Mouse (Mus musculus): ENCODE results near the gene Sdk2.

Sdk2 gene

DNA sequence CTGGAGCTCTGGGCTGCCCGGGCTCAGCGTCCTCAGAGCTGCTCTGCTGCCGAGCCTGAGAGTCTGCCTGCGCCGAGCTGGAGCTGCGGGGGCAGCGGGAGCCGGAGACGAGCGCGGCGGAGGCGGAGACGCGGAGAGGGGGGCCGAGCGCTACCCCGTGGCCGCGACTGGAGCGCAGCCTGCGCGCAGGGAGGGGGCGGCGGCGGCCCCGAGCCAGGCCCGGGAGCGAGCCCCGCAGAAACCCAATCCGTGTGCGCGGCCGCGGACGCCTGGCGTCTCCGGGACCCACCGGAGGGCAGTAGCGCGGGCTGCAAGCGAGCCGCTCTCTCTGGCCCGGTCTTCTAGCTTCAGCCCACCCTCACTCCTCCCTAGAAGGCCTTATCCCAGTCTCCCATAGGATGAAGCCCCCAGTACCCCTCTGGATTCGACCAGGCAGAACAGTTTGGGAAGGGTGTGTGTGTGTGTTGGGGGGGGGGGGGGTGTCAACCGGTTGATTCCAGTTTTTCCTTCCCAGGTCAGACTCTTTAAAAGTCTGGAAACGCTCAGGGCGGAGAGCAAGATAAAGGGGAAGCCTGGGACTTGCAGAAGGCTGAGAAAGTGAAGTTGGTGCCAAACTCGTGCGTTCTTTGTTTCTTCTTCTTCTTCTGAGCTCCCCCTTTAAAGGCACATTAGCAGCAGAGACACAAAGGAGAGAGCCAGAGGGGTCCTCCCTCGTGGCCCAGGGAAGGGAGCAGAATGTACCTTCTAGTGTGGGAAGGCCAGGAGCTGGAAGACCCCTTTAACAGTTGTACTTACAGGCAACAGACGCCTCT is at the start of gene Sdk2:
Gene Sdk2, minus strand, starts transcription at position 96 of the 812 bp plus-strand sequence.
- no peak for DNase-seq (ENCODE audit: low spot score in 2 of 2)

GRCm38 (mm10) chr11:114115077-114115476 is 48.2 kb upstream of the Sdk2 start:
- no peak for DNase-seq (ENCODE audit: low spot score in 2 of 2)

DNA sequence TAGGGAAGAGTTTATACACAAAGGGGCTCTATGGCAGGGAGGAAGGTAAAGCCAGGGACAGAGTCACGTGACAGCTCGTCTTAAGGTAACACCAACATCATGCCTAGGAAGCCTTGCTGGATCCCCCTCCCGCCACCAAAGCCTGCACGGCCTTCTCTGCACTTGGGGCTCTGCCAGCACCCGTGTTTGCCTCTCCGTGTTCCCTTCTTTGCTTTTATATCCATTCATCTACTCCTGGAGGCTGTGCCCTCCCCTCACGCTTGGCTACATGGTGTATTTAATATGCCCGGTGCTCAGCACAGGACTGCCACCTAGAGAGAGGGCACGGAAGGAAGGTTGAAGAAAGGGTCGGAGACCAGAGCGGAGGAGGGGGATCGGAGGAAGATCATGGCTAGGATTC is 47.8 kb upstream of the Sdk2 start:
- DNase-seq (ENCODE audit: low spot score in 2 of 2) = no peak

DNA sequence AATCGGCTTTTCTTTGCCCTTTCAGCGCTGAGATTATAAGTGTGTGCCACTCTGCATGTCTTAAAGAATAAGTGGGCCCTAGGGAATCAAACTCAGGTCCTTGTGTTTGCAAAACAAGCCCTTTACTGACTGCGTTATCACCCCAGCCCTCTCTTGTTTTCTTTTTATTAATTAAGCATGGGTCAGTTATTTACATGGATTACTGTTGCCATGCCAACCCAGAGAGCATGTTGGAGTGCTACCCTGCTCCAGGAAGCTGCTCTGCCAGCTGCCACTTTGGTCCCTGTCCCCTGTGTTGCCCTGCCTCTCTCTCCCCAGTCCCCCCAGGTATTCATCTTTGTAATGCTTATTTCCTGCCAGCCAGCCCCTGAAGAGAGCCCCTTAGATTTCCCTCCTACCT is 44.0 kb upstream of the Sdk2 start:
- no peak for DNase-seq (ENCODE audit: low spot score in 2 of 2)

DNA sequence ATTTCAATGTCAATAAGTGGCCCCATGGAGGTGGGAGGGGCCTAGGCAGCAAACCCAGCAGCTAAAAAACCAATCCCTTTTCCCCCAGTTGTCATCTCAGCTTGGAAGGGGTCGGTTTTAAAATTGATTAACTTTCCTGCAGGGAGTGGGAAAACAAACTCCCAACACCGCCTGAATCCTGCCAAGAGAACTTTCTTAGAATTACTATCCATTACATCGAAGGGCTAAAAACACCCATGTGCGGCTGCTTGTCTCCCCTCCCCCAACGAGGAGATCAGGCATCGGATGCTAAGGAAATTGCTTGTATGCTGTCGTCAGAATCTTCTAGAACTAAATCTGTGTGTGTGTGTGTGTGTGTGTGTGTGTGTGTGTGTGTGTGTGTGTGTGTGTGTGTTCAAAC is 26.8 kb upstream of the Sdk2 start:
- no peak for DNase-seq (ENCODE audit: low spot score in 2 of 2)

GRCm38 (mm10) chr11:114093175-114093574 is 26.3 kb upstream of the Sdk2 start:
- DNase-seq (ENCODE audit: low spot score in 2 of 2) = no peak

GRCm38 (mm10) chr11:114080606-114081005 is 13.8 kb upstream of the Sdk2 start:
- DNase-seq (ENCODE audit: low spot score in 2 of 2) = no peak

GRCm38 (mm10) chr11:114072644-114073043 is 5.8 kb upstream of the Sdk2 start:
- DNase-seq (ENCODE audit: low spot score in 2 of 2) = no peak

DNA sequence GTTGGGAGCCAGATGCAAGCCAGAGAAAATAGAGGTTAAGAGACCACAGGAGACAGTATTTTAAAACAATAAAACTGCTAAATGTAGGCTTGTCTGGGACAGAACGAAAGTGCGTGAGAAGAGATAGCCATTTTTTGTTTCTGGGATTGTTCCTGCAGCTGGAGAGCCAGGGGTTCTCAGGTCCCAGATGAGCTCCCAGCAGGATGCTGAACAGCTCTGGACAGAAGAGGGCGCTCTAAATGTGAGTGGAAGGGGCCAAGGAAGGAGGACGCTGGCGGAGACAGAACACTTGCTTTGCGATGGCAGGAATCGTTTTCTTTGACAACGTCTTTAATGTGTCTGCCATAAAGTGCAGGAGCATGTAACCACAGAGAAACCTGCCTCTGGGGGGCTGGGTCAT is 5.2 kb upstream of the Sdk2 start:
- peak in 1 of 2 experiments; percentile 21 for DNase-seq (ENCODE audit: low spot score in 2 of 2)

- no peak for DNase-seq (ENCODE audit: low spot score in 2 of 2)
Observed at GRCm38 (mm10) chr11:114070881-114071280, 4.0 kb upstream of the Sdk2 start.

GRCm38 (mm10) chr11:114070131-114070530 is 3.3 kb upstream of the Sdk2 start:
- no peak for DNase-seq (ENCODE audit: low spot score in 2 of 2)

DNA sequence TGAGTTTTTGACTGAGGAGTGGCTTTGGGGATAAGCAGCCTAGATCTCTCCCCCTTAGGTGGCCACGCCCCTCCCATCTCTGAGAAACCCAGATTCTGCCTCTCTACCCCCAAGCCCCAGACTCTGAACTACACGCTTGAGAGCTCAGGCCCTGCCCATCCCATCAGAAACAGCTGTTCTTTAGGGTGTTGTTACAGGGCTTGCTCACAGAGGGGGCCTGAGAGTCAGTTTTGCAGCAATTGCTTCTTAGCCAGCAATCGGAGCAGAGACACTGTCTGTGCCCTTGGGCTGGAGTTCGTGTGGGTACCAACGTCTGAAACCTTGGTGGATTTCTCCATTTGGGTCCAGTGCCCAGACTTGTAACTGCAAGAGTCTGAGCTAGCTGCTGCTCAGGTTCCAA is 1.5 kb upstream of the Sdk2 start:
- DNase-seq (ENCODE audit: low spot score in 2 of 2) = peak in 1 of 2 experiments; percentile 15

- no peak for DNase-seq (ENCODE audit: low spot score in 2 of 2)
Observed at GRCm38 (mm10) chr11:114066098-114066950, 522 bp downstream of the Sdk2 start.

GRCm38 (mm10) chr11:114065596-114065995 is 1.2 kb downstream of the Sdk2 start:
- DNase-seq (ENCODE audit: low spot score in 2 of 2) = no peak

- no peak for DNase-seq (ENCODE audit: low spot score in 2 of 2)
Observed at GRCm38 (mm10) chr11:114064871-114065388, 1.9 kb downstream of the Sdk2 start.

DNA sequence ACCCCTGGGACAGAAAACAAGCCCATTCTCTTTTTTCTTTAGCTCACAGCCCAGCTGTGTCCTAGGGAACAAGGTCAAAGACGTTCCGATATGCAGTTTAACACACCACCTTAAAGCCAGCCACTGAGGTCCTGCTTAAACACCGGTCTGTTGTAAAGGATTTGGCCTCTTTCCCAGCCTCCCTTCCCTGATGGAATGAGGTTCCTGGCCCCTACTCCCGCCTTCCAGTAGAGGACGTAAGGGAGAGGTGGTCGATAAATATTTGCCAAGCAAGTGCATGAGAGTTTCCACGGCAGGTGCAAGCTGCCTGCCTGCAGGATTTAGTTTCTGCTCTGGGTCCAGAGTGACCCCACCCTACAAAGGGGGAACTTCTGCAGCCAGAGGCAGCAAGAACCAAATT is 4.9 kb downstream of the Sdk2 start:
- no peak for DNase-seq (ENCODE audit: low spot score in 2 of 2)

- no peak for DNase-seq (ENCODE audit: low spot score in 2 of 2)
Observed at GRCm38 (mm10) chr11:114061265-114061664, 5.6 kb downstream of the Sdk2 start.

- DNase-seq (ENCODE audit: low spot score in 2 of 2) = no peak
Observed at GRCm38 (mm10) chr11:114056351-114056750, 10.5 kb downstream of the Sdk2 start.

DNA sequence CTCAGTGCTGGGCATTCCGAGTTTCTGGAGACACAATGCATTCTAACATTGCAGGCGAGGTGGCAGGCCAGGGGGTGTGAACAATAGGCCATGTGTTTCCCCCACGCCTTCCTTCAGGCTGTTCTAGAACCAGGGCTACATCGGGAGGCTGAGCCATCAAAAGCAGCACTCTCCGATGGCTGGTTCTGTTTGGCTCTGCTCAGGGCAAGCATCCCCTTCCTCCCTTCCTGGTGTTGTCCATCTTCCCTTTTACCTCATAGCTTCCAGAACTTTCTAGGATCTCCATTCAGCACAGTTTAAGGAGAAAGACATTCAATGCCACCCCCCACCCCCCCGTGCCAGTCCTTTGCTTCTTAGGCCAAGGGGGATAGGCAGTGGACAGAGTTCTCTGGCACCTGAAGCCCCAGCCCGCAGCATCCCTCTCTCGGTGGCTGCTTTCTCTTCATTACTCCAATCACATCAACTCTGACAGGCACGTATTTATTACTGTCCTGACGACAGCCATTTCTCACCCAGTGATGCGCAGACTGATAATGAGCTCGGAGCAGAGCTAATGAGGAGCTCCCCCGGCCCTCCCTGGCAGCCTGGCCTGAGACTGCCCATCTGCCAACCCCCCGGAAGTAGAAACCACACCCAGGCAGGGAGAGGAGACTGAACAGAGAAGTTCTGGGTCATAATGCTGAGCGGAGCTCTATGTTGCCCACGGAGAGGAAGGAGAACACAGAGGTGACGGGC is 12.1 kb downstream of the Sdk2 start:
- DNase-seq (ENCODE audit: low spot score in 2 of 2) = no peak

GRCm38 (mm10) chr11:114051361-114051760 is 15.5 kb downstream of the Sdk2 start:
- no peak for DNase-seq (ENCODE audit: low spot score in 2 of 2)

- no peak for DNase-seq (ENCODE audit: low spot score in 2 of 2)
Observed at GRCm38 (mm10) chr11:114050511-114050910, 16.3 kb downstream of the Sdk2 start.

GRCm38 (mm10) chr11:114047887-114048331 is 18.9 kb downstream of the Sdk2 start:
- DNase-seq (ENCODE audit: low spot score in 2 of 2) = no peak

Measured in spleen, postnatal 14 days (tissue).